Mouse (Mus musculus): ENCODE measurements at regions not wholly inside any gene's neighbourhood (a gene's known extent, or its start where the extent isn't known, plus 50 kb on each side); places are given as distances from the start of the nearest gene placed in this dataset.

DNA sequence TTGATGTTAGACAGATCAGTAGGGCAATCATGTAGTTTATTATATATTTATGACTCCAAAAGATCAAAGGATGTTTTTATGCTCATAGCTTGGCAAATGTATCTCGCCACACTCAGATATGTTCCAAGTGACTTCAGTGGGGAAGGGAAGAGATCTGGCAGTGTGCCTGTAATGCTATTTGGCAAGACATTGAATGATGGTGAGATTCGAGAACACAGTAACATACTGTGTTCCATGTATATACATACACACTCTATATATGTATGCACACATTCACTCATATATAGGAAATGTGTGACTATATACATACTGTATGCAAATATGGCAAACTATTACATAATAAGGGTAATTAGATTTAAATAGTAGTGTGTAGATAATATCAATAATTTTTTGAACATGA lies 577.3 kb upstream of the Arrdc4 start:
- ATAC-seq (replicated peaks; ENCODE audit: low FRiP score, low read depth) (no peak), DNase-seq (ENCODE audit: low spot score) (no peak)
- Histone ChIP-seq H3K4me3 (replicated peaks; ENCODE audit: low read depth, low read length) (no peak overlapping the region), H3K9me3 (replicated peaks; ENCODE audit: low read length) (no peaks in the 10 kb centered on the region), H3K9ac (ENCODE audit: low read depth, low read length) (no peak overlapping the region), H3K36me3 (ENCODE audit: insufficient read depth, low read length) (no peaks in the 10 kb centered on the region), H3K27me3 (ENCODE audit: insufficient read depth, low read length) (no peaks in the 10 kb centered on the region), H3K4me2 (ENCODE audit: low read length) (no peak overlapping the region), H3K4me1 (replicated peaks; ENCODE audit: insufficient read depth, low read length) (no peaks in the 10 kb centered on the region), H3K27ac (no peak overlapping the region)
- WGBS: 59% methylated on average over 2 of the region's 2 CpGs
- TF ChIP-seq CTCF (IDR thresholded peaks at IDR 0.05; ENCODE audit: low read depth): no peak

DNA sequence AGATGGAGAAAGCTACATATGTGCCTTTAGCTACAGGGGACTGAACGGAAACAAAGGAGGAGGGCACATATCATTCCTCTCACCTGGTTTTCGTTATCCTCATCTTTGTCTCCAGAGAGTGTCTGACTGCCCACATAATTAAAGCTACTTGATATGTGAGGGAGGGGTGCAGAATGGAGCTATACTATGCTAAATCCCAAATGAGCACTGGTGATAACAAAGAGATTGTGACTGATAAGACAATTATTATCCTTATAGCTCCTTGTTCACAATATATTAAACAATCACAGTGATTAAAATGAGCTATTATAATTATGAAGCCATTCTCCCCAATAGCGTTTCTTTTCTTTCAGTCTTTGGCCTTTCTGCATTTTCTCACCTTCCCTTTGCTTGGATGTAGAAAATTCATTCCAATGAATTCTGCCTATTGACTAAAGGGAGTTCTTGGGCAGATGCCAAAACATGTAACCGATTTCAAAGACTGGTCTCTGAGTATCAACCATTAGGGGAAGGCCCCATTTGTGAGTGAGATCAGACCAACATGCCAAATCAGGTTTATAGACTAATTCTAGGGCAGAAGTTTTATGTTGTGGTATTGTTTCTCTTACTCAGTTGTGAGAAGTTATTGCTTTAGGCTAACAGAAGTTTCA lies 528.1 kb upstream of the Arrdc4 start:
- 66% methylated on average over 4 of the region's 4 CpGs for WGBS
- H3K27me3 ChIP-seq (ENCODE audit: insufficient read depth, low read length): no peaks in the 10 kb centered on the region
- no peaks in the 10 kb centered on the region for H3K36me3 ChIP-seq (ENCODE audit: insufficient read depth, low read length)
- no peak overlapping the region for H3K27ac ChIP-seq
- TF ChIP-seq CTCF (IDR thresholded peaks at IDR 0.05; ENCODE audit: low read depth): no peak
- no peak overlapping the region for H3K9ac ChIP-seq (ENCODE audit: low read depth, low read length)
- no peaks in the 10 kb centered on the region for H3K4me1 ChIP-seq (replicated peaks; ENCODE audit: insufficient read depth, low read length)
- no peaks in the 10 kb centered on the region for H3K9me3 ChIP-seq (replicated peaks; ENCODE audit: low read length)
- ATAC-seq (replicated peaks; ENCODE audit: low FRiP score, low read depth) (no peak), DNase-seq (ENCODE audit: low spot score) (no peak)
- H3K4me3 ChIP-seq (replicated peaks; ENCODE audit: low read depth, low read length): no peak overlapping the region
- H3K4me2 ChIP-seq (ENCODE audit: low read length): no peak overlapping the region

DNA sequence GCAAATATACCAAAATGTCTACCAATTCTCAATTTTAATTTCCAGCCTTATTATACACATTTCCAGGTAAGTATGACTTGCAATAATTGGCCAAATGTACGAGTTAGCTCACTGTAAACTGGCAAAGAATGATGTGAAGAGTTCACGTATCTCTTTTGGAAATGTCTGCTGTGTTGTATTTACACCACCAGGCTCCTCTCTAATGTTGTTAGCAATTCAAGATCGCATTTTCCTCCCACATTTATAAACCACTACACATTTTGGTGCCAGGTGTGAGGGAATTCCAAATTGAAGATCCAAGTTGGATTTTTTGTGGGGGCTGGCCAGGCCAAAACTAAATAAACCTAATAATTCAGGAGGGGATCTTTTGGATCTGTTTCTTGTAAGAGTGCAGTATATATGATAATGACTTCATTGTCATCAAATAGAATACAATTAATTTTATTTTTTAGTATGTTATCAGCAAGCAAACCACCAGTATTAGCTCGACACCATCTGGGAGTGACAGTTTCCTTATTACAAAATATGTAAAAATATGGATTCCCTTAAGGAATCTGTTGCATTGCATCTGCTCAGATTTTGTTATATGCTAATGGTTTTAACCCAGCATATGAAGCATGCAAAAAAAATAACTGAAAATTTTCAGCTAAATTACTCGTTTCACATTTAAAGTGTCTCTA lies 527.5 kb upstream of the Arrdc4 start:
- TF ChIP-seq CTCF (IDR thresholded peaks at IDR 0.05; ENCODE audit: low read depth): no peak
- Histone ChIP-seq H3K9me3 (replicated peaks; ENCODE audit: low read length) (no peaks in the 10 kb centered on the region), H3K27me3 (ENCODE audit: insufficient read depth, low read length) (no peaks in the 10 kb centered on the region), H3K36me3 (ENCODE audit: insufficient read depth, low read length) (no peaks in the 10 kb centered on the region), H3K4me3 (replicated peaks; ENCODE audit: low read depth, low read length) (no peak overlapping the region), H3K27ac (no peak overlapping the region), H3K4me1 (replicated peaks; ENCODE audit: insufficient read depth, low read length) (no peaks in the 10 kb centered on the region), H3K4me2 (ENCODE audit: low read length) (no peak overlapping the region), H3K9ac (ENCODE audit: low read depth, low read length) (no peak overlapping the region)
- 76% methylated on average over 5 of the region's 5 CpGs for WGBS
- ATAC-seq (replicated peaks; ENCODE audit: low FRiP score, low read depth) (no peak), DNase-seq (ENCODE audit: low spot score) (no peak)

DNA sequence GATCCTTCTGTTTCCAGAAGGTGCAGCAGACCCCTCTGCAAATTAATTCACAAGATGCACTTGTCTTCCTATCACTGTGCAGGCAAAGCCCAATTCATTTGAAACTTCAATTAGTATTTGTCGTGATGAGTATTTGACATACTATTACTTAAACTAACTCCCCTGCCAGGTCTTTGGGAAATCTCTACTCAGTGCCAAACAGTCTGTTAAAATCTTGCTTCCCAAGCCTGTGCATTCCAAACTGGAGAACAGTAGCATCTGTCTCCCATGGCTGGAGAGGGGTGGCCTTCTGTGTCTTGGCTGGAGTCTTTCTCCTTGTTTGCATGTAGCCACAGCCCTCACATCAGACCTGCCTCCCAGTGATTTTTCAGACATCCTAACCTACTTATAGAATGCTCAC lies 524.6 kb upstream of the Arrdc4 start:
- Histone ChIP-seq H3K27me3 (ENCODE audit: insufficient read depth, low read length) (no peaks in the 10 kb centered on the region), H3K4me1 (replicated peaks; ENCODE audit: insufficient read depth, low read length) (no peaks in the 10 kb centered on the region), H3K4me2 (ENCODE audit: low read length) (no peak overlapping the region), H3K9ac (ENCODE audit: low read depth, low read length) (no peak overlapping the region), H3K9me3 (replicated peaks; ENCODE audit: low read length) (no peaks in the 10 kb centered on the region), H3K27ac (no peak overlapping the region), H3K4me3 (replicated peaks; ENCODE audit: low read depth, low read length) (no peak overlapping the region), H3K36me3 (ENCODE audit: insufficient read depth, low read length) (no peaks in the 10 kb centered on the region)
- no peak for DNase-seq (ENCODE audit: low spot score)
- TF ChIP-seq CTCF (IDR thresholded peaks at IDR 0.05; ENCODE audit: low read depth): no peak
- no peak for ATAC-seq (replicated peaks; ENCODE audit: low FRiP score, low read depth)
- 75% methylated on average over 1 of the region's 1 CpGs for WGBS

DNA sequence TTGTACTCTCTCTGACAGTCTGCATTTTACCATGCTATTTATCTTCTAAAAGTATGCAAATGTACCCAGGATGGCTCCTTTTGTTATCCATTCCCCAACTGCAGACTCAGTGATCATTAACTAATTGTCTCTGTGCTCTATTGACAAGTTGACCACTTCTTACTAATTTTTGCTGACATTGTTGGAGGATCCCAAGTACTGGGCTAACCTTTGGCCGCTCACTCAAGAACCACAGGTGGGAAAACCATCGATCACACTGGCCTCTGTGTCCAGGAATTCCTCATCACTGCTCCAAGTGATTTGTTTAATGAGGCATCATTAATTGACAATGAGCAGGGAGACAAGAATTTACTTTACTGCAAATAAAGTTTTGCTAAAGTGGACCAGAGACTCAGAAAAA lies 495.5 kb upstream of the Arrdc4 start:
- ATAC-seq (replicated peaks; ENCODE audit: low FRiP score, low read depth) (no peak), DNase-seq (ENCODE audit: low spot score) (no peak)
- Histone ChIP-seq H3K4me1 (replicated peaks; ENCODE audit: insufficient read depth, low read length) (no peaks in the 10 kb centered on the region), H3K27me3 (ENCODE audit: insufficient read depth, low read length) (no peaks in the 10 kb centered on the region), H3K9ac (ENCODE audit: low read depth, low read length) (no peak overlapping the region), H3K4me2 (ENCODE audit: low read length) (no peak overlapping the region), H3K4me3 (replicated peaks; ENCODE audit: low read depth, low read length) (no peak overlapping the region), H3K9me3 (replicated peaks; ENCODE audit: low read length) (no peaks in the 10 kb centered on the region), H3K36me3 (ENCODE audit: insufficient read depth, low read length) (no peaks in the 10 kb centered on the region), H3K27ac (no peak overlapping the region)
- WGBS: 47% methylated on average over 2 of the region's 2 CpGs
- no peak for TF ChIP-seq CTCF (IDR thresholded peaks at IDR 0.05; ENCODE audit: low read depth)

DNA sequence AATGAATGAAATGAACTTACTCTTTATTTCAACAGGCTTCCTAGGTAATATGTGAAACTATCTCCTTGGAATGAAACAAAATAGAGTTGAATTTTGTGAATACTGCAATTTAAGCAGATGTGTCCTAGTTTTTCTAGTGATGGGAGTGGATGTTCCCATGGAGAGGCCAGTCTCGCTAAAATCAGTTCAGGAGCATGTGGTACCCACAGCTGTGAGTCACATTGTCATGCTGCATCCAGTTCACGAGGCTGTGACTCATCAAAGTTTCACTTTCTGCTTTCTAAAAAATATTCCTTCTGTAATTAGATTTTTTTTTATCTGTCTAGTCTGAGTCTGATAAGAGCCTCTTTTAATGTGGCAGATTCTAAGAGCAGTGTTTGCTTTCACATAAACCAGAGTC lies 484.3 kb upstream of the Arrdc4 start:
- H3K27me3 ChIP-seq (ENCODE audit: insufficient read depth, low read length): no peaks in the 10 kb centered on the region
- no peak overlapping the region for H3K4me2 ChIP-seq (ENCODE audit: low read length)
- no peak for TF ChIP-seq CTCF (IDR thresholded peaks at IDR 0.05; ENCODE audit: low read depth)
- no peak overlapping the region for H3K9ac ChIP-seq (ENCODE audit: low read depth, low read length)
- 70% methylated on average over 2 of the region's 2 CpGs for WGBS
- no peaks in the 10 kb centered on the region for H3K9me3 ChIP-seq (replicated peaks; ENCODE audit: low read length)
- ATAC-seq (replicated peaks; ENCODE audit: low FRiP score, low read depth): no peak
- H3K36me3 ChIP-seq (ENCODE audit: insufficient read depth, low read length): no peaks in the 10 kb centered on the region
- H3K27ac ChIP-seq: no peak overlapping the region
- DNase-seq (ENCODE audit: low spot score): no peak
- no peak overlapping the region for H3K4me3 ChIP-seq (replicated peaks; ENCODE audit: low read depth, low read length)
- H3K4me1 ChIP-seq (replicated peaks; ENCODE audit: insufficient read depth, low read length): no peaks in the 10 kb centered on the region

All from kidney, postnatal 0 days (tissue).